Mouse (Mus musculus): ENCODE measurements around the gene Gucy2e. TPM values are rescaled to one million over a fixed set of nuclear protein-coding genes. Genes with fewer than 3 reads are reported as not detected.

Gucy2e gene
- polyA plus RNA-seq, 1 experiment from 2014 or later = not detected

GRCm38 (mm10) chr11:69202469-69203230, 34.2 kb downstream of the Gucy2e start:
- no peak overlapping the region for H3K9ac ChIP-seq (replicated peaks)

GRCm38 (mm10) chr11:69200231-69200630, 36.6 kb downstream of the Gucy2e start:
- no peak for ATAC-seq (ENCODE audit: insufficient number of reproducible peaks, insufficient read depth, low FRiP score, low TSS enrichment, low read depth)
- H3K4me3 ChIP-seq (replicated peaks) = no peak overlapping the region

More at GRCm38 (mm10) chr11:69202469-69203230, 34.2 kb downstream of the Gucy2e start:
- peaks cover 27% of the 10 kb centered on the region for H3K27me3 ChIP-seq
- peaks cover 1% of the 10 kb centered on the region; the same call in 1 of the 2 replicates for H3K4me1 ChIP-seq (replicated peaks)
- H3K36me3 ChIP-seq = no peaks in the 10 kb centered on the region
- 81% methylated on average over 13 of the region's 13 CpGs for WGBS
- H3K9me3 ChIP-seq = no peaks in the 10 kb centered on the region
- H3K4me3 ChIP-seq (replicated peaks) = no peak overlapping the region
- no peak for ATAC-seq (ENCODE audit: insufficient number of reproducible peaks, insufficient read depth, low FRiP score, low TSS enrichment, low read depth)
- H3K4me2 ChIP-seq = no peak overlapping the region
- H3K27ac ChIP-seq = no peak overlapping the region

DNA sequence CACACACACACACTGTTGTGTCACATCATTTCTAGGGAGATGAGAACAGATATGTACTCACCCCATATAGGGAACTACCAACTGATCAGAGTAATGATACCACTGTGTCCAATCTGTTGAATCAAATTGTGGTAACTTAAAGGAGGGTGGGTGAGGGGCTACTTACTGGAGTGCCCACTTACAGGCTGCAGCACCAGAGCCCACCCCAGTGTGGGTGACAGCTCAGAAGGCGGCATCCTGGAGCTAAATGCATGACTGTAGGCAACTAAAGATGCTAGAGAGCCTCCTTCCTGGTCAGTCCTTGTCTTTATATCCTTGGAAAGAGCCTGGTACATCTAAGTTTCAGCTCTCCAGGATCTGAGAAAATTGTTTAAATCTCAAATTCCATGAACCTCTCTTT, 37.6 kb downstream of the Gucy2e start:
- WGBS = 91% methylated on average over 1 of the region's 1 CpGs
- Histone ChIP-seq H3K27me3 (peaks cover 43% of the 10 kb centered on the region), H3K9me3 (no peaks in the 10 kb centered on the region), H3K4me3 (replicated peaks) (no peak overlapping the region), H3K4me1 (replicated peaks) (peaks cover 8% of the 10 kb centered on the region; the same call in 1 of the 2 replicates), H3K27ac (no peak overlapping the region), H3K4me2 (no peak overlapping the region), H3K36me3 (no peaks in the 10 kb centered on the region), H3K9ac (replicated peaks) (no peak overlapping the region)
- no peak for ATAC-seq (ENCODE audit: insufficient number of reproducible peaks, insufficient read depth, low FRiP score, low TSS enrichment, low read depth)

More at GRCm38 (mm10) chr11:69200231-69200630, 36.6 kb downstream of the Gucy2e start:
- Histone ChIP-seq H3K27me3 (peaks cover 43% of the 10 kb centered on the region), H3K4me1 (replicated peaks) (peaks cover 8% of the 10 kb centered on the region; the same call in 1 of the 2 replicates), H3K9me3 (no peaks in the 10 kb centered on the region), H3K36me3 (no peaks in the 10 kb centered on the region), H3K4me2 (no peak overlapping the region), H3K9ac (replicated peaks) (no peak overlapping the region), H3K27ac (no peak overlapping the region)
- WGBS = 54% methylated on average over 6 of the region's 6 CpGs

- no peak for ATAC-seq (ENCODE audit: insufficient number of reproducible peaks, insufficient read depth, low FRiP score, low TSS enrichment, low read depth)
- H3K4me1 ChIP-seq (replicated peaks) = peaks cover 8% of the 10 kb centered on the region; the same call in 1 of the 2 replicates
- no peaks in the 10 kb centered on the region for H3K9me3 ChIP-seq
- H3K36me3 ChIP-seq = no peaks in the 10 kb centered on the region
- 30% methylated on average over 6 of the region's 6 CpGs for WGBS
- H3K4me2 ChIP-seq = peak within 1 kb of the TSS; percentile 51
- peaks cover 43% of the 10 kb centered on the region for H3K27me3 ChIP-seq
- no peak within 1 kb of the TSS for H3K27ac ChIP-seq
- peak within 1 kb of the TSS; percentile 44; the same call in 1 of the 2 replicates for H3K9ac ChIP-seq (replicated peaks)
- H3K4me3 ChIP-seq (replicated peaks) = peak within 1 kb of the TSS; percentile 25
Observed at GRCm38 (mm10) chr11:69197743-69198142, 39.1 kb downstream of the Gucy2e start, which contains the start of gene Alox8. TSS of gene Alox8 (minus strand) at chr11:69197843.

GRCm38 (mm10) chr11:69197194-69197593, 39.6 kb downstream of the Gucy2e start:
- H3K4me3 ChIP-seq (replicated peaks) = peak overlapping the region; percentile 25
- peaks cover 43% of the 10 kb centered on the region for H3K27me3 ChIP-seq
- WGBS = 2% methylated on average over 14 of the region's 14 CpGs

DNA sequence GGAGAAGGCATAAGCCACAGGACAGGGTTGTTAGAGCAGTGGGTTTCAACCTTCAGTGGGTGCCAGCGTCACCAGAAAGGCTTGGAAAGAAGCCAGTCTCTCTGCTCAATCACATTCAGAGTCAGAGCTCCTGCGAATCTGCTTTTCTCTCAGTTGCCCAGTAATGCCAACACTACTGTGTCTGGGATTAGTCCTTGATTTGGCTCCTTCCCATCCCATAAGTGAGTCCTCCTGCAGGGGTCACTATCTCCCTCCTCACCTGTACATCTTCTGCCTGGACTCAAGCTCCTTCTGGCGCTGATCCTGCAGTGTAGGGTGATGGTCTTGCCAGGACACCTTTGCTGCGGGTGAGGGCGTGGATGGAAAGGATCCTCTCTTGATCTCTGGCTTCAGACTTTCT, 40.1 kb downstream of the Gucy2e start:
- Histone ChIP-seq H3K36me3 (no peaks in the 10 kb centered on the region), H3K4me2 (peak overlapping the region; percentile 51), H3K9ac (replicated peaks) (no peak overlapping the region), H3K27me3 (peaks cover 42% of the 10 kb centered on the region), H3K4me1 (replicated peaks) (peaks cover 8% of the 10 kb centered on the region; the same call in 1 of the 2 replicates), H3K4me3 (replicated peaks) (peak overlapping the region; percentile 25; the same call in 1 of the 2 replicates), H3K9me3 (no peaks in the 10 kb centered on the region), H3K27ac (no peak overlapping the region)
- no peak for ATAC-seq (ENCODE audit: insufficient number of reproducible peaks, insufficient read depth, low FRiP score, low TSS enrichment, low read depth)
- WGBS = 12% methylated on average over 5 of the region's 5 CpGs

More at GRCm38 (mm10) chr11:69197194-69197593, 39.6 kb downstream of the Gucy2e start:
- Histone ChIP-seq H3K27ac (no peak overlapping the region), H3K9ac (replicated peaks) (peak overlapping the region; percentile 44; the same call in 1 of the 2 replicates), H3K4me1 (replicated peaks) (peaks cover 8% of the 10 kb centered on the region; the same call in 1 of the 2 replicates), H3K9me3 (no peaks in the 10 kb centered on the region), H3K4me2 (peak overlapping the region; percentile 51), H3K36me3 (no peaks in the 10 kb centered on the region)
- ATAC-seq (ENCODE audit: insufficient number of reproducible peaks, insufficient read depth, low FRiP score, low TSS enrichment, low read depth) = no peak

- H3K36me3 ChIP-seq = no peaks in the 10 kb centered on the region
- H3K9me3 ChIP-seq = no peaks in the 10 kb centered on the region
- H3K4me3 ChIP-seq (replicated peaks) = no peak overlapping the region
- WGBS = 0% methylated on average over 1 of the region's 1 CpGs
- H3K27ac ChIP-seq = no peak overlapping the region
- peaks cover 18% of the 10 kb centered on the region for H3K27me3 ChIP-seq
- no peak overlapping the region for H3K4me2 ChIP-seq
- ATAC-seq (ENCODE audit: insufficient number of reproducible peaks, insufficient read depth, low FRiP score, low TSS enrichment, low read depth) = no peak
- H3K9ac ChIP-seq (replicated peaks) = no peak overlapping the region
- peaks cover 8% of the 10 kb centered on the region; the same call in 1 of the 2 replicates for H3K4me1 ChIP-seq (replicated peaks)
Observed at GRCm38 (mm10) chr11:69192840-69193239, 44.0 kb downstream of the Gucy2e start.

- H3K4me3 ChIP-seq (replicated peaks) = no peak overlapping the region
- no peaks in the 10 kb centered on the region for H3K9me3 ChIP-seq
- no peak for ATAC-seq (ENCODE audit: insufficient number of reproducible peaks, insufficient read depth, low FRiP score, low TSS enrichment, low read depth)
- 87% methylated on average over 6 of the region's 6 CpGs for WGBS
- no peaks in the 10 kb centered on the region for H3K36me3 ChIP-seq
- H3K9ac ChIP-seq (replicated peaks) = no peak overlapping the region
- no peak overlapping the region for H3K4me2 ChIP-seq
- 0 out of 2 replicates have a peak, but pooled peaks cover 5% of the 10 kb centered on the region for H3K4me1 ChIP-seq (replicated peaks)
- no peak overlapping the region for H3K27ac ChIP-seq
- no peaks in the 10 kb centered on the region for H3K27me3 ChIP-seq
Observed at GRCm38 (mm10) chr11:69185936-69186335, 50.9 kb downstream of the Gucy2e start.

DNA sequence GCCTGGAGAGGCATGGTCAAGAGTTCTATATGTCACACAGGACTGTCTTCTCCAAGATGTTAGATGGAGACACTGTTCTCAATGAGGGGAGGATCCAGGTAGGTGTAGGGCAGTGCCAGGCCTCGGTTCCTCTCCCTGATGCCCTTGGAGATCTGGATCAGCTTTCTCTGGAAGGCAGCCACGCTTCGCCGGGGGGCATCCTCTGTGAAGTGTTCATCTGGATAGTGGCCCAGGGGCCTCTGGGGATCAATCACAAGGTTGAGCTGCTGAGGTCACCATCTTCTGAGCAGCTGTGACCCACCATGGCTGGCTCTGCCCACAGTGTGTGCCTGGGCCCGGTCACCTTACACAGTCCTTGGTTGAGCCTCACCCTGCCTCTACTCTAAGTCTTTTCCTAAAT, 51.8 kb downstream of the Gucy2e start:
- Histone ChIP-seq H3K27ac (no peak overlapping the region), H3K9me3 (no peaks in the 10 kb centered on the region), H3K4me3 (replicated peaks) (no peak overlapping the region), H3K4me1 (replicated peaks) (0 out of 2 replicates have a peak, but pooled peaks cover 5% of the 10 kb centered on the region), H3K9ac (replicated peaks) (no peak overlapping the region), H3K4me2 (no peak overlapping the region), H3K27me3 (no peaks in the 10 kb centered on the region), H3K36me3 (no peaks in the 10 kb centered on the region)
- no peak for ATAC-seq (ENCODE audit: insufficient number of reproducible peaks, insufficient read depth, low FRiP score, low TSS enrichment, low read depth)
- WGBS = 90% methylated on average over 5 of the region's 5 CpGs

DNA sequence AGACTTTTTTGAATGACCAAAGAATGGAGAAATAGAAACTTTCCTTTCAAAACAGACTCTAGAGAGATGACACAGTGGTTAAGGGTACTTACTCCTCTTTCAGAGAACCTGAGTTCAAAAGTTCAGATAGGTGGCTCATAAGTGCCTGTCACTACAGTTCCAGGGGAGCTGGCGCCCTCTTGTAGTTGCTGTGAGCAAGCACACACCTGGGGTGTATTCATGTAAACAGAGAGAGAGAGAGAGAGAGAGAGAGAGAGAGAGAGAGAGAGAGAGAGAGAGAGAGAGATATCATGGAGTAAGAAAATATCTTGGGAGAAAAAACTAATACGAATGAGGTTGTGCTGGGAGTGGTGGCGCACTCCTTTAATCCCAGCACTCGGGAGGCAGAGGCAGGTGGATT, 56.7 kb downstream of the Gucy2e start:
- Histone ChIP-seq H3K4me2 (no peak overlapping the region), H3K27me3 (peaks cover 3% of the 10 kb centered on the region; the same call in 1 of the 2 replicates), H3K9me3 (no peaks in the 10 kb centered on the region), H3K4me1 (replicated peaks) (0 out of 2 replicates have a peak, but pooled peaks cover 5% of the 10 kb centered on the region), H3K4me3 (replicated peaks) (no peak overlapping the region), H3K27ac (no peak overlapping the region), H3K36me3 (no peaks in the 10 kb centered on the region), H3K9ac (replicated peaks) (no peak overlapping the region)
- no peak for ATAC-seq (ENCODE audit: insufficient number of reproducible peaks, insufficient read depth, low FRiP score, low TSS enrichment, low read depth)
- WGBS = 84% methylated on average over 4 of the region's 4 CpGs

- Histone ChIP-seq H3K27ac (no peak overlapping the region), H3K9me3 (no peaks in the 10 kb centered on the region), H3K36me3 (no peaks in the 10 kb centered on the region), H3K9ac (replicated peaks) (no peak overlapping the region), H3K4me1 (replicated peaks) (0 out of 2 replicates have a peak, but pooled peaks cover 5% of the 10 kb centered on the region), H3K4me3 (replicated peaks) (no peak overlapping the region), H3K27me3 (peaks cover 3% of the 10 kb centered on the region; the same call in 1 of the 2 replicates), H3K4me2 (no peak overlapping the region)
- WGBS = 59% methylated on average over 3 of the region's 3 CpGs
- ATAC-seq (ENCODE audit: insufficient number of reproducible peaks, insufficient read depth, low FRiP score, low TSS enrichment, low read depth) = no peak
Observed at GRCm38 (mm10) chr11:69179512-69179911, 57.3 kb downstream of the Gucy2e start.
